Mouse (Mus musculus): Measurements from ENCODE around the gene B430306N03Rik.

GRCm38 (mm10) chr17:48332524-48332923, 16.6 kb downstream of the B430306N03Rik start:
- TF ChIP-seq POLR2A (IDR thresholded peaks at IDR 0.05; ENCODE audit: borderline replicate concordance, control insufficient read depth, low read depth, low read length) (no peak), CTCF (IDR thresholded peaks at IDR 0.05; ENCODE audit: control insufficient read depth, insufficient read depth, low read length) (no peak)
